Mouse (Mus musculus): ENCODE measurements around the gene Asb10. TPM values are rescaled to one million over a fixed set of nuclear protein-coding genes. Genes with fewer than 3 reads are reported as not detected.

Asb10 gene
- total RNA-seq, 2 experiments from 2014 or later = 0.49 TPM; not detected in 1

DNA sequence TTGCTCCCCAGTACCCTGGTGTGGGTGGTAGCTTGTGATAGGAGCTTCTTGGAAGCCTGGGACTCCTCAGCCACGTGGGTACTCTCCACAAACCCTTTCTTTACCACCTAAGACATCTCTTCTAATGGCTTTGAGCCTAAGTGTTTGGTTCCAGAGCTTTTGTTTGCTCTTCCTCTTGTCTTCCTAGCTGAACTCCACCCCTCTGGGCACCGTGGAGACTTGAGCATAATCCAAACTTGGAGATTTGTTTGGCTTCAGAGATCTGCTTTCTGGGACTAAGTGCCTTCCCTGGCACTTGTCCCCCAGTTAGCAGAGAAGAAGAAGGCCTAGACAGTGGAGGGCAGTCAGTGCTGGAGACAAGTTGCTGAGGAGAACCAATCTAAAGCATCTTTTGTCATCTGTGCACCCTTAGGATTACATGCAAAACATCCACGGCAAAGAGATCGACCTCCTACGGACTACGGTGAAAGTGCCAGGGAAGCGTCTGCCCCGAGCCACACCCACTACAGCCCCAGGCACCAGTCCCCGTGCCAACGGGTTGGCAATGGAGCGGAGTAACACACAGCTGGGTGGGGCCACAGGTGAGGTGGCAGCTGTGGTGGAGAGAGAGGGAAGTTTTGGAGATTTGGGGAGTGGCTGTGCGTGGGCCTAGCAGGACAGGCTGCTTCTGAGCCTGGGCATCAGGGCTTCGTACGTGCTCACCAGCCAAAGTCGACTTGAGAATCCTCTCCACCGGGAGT, 48.1 kb downstream of the Asb10 start:
- no peak for DNase-seq

DNA sequence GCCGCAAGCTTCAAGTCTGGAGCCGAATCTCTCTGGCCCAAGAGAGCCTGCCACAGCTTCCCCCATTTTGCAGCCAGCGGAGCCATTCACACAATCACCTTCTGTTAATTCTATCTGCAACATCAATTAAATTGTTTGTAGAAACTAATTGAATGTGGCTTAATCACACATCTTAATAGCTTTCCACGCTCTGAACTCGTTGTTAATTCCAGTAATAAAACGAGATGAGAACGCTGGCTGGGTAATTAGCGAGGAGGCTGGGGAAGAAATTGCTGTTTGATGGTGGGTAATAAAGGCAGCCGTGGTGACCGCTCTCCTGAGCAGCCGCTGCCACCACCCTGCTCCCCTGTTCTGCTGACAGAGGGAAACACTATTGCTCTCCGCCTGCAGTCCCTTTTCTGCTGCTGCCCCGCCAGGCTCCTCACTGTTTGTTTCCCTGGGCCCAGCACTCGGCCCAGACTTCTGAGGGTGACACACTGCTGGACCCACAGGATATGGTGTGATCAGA, 50.3 kb downstream of the Asb10 start:
- DNase-seq = no peak

DNA sequence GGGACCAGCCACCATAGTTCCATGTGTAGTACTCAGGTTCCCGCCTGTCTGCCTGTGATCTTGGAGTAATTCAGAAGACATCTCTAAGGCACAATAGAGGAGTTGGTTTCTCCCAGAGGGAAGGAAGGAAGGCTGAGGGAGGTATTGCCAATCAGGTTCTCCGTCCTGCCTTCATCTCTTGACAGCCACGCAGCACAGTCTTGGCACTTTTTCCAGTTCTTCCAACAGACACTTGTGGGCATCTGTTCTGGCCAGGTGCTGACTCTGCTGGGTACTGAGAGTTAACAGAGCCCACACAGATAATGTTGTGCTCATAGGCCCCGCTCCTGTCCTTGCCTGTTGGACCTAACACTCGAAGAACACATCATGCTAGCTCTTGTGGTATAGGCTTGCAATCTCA, 54.0 kb downstream of the Asb10 start:
- no peak for DNase-seq

DNA sequence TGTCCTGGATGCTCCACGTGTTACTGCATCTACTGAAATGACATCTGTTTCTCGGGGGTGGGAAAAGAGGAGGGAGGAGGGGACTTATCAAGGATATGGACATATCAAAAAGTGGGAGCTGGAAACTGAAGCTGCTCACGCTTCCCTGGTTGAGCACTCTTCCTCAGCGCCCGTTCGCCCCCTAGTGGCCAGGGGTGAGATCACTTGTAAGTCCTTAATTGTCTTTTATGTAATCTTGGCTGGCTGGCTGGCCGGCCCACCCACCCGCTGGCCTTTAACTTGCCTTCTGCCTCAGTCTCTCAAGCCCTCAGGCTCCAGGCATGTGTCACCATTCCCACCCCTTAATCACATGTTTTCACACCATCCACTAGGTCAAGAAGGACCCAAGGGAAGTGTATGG, 54.7 kb downstream of the Asb10 start:
- peak; percentile 89 to 92 for DNase-seq

DNA sequence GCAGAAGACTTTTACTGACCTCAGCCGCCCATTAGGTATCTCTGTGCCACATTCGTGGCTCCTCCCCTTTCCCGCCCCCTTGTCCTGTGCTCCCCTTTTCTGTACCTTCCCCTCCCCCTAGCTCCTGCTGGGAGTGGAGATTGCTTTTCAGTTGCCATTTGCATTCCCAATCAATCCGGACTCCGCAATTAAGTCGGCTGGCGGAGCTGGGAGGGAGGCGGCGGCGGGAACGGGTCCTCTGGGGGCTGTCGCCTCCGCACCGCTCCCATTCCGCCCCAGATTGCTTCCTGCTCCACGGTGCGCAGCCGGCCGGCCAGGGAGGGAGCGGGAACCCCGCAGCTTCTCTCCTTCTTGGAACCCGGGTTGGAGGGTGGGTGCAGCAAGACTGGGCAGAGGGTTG, 55.8 kb downstream of the Asb10 start:
- DNase-seq = no peak

DNA sequence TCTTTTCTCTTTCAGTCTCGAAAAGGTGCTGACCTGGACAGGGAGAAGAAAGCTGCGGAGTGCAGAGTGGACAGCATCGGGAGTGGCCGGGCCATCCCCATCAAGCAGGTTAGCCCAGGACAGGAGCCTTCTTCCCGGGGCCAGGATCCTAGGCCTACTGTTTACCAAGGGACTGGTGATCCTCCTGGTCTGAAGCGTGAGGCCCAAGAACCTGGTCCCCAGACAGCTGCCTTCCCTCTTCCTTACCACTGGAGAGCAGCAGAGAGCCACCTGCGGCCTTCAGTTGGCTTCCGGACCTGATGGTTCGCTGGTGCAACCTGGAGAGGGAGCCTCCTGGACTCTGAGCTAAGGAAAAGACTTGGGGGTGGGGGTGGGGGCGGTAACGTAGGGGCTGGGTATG, 57.5 kb downstream of the Asb10 start:
- peak; percentile 60 to 70 for DNase-seq

Other genes with a start within 250 kb of the Asb10 start
- 10 to 100 TPM; 14.4 to 14.7 TPM for gene Kcnh2, start 189.4 kb downstream of the Asb10 start, total RNA-seq (2021)
- gene Nos3, start 176.2 kb downstream of the Asb10 start, total RNA-seq (2021) = 10 to 100 TPM in 1 of 2 experiments, 1 to 10 TPM in 1; 7.1 to 14.2 TPM
- 1 to 10 TPM in 1 of 2 experiments, under 1 TPM in 1; 0.99 to 1.6 TPM for gene Atg9b, start 148.8 kb downstream of the Asb10 start, total RNA-seq (2021)
- gene Abcb8, start 147.3 kb downstream of the Asb10 start, total RNA-seq (2021) = 10 to 100 TPM; 66.8 to 76.5 TPM
- gene Asic3, start 127.6 kb downstream of the Asb10 start, total RNA-seq (2021) = under 1 TPM; 0.26 to 0.36 TPM
- 10 to 100 TPM; 36.5 to 44.0 TPM for gene Cdk5, start 117.4 kb downstream of the Asb10 start, total RNA-seq (2021)
- gene Slc4a2, start 117.1 kb downstream of the Asb10 start, total RNA-seq (2021) = 10 to 100 TPM; 44.4 to 62.2 TPM
- gene Fastk, start 95.7 kb downstream of the Asb10 start, total RNA-seq (2021) = 10 to 100 TPM; 89.8 to 91.1 TPM
- gene Tmub1, start 93.1 kb downstream of the Asb10 start, total RNA-seq (2021) = 10 to 100 TPM; 11.0 to 16.2 TPM
- 10 to 100 TPM; 83.0 to 83.1 TPM for gene Agap3, start 88.8 kb downstream of the Asb10 start, total RNA-seq (2021)
- gene Gbx1, start 13.8 kb downstream of the Asb10 start, total RNA-seq (2021) = not detected
- gene 4931409K22Rik, start 15.8 kb upstream of the Asb10 start, total RNA-seq (2021) = not detected
- gene Abcf2, start 36.5 kb upstream of the Asb10 start, total RNA-seq (2021) = 10 to 100 TPM; 69.3 to 79.2 TPM
- 10 to 100 TPM; 35.7 to 52.5 TPM for gene Chpf2, start 45.8 kb upstream of the Asb10 start, total RNA-seq (2021)
- 10 to 100 TPM; 16.0 to 17.4 TPM for gene Smarcd3, start 83.4 kb upstream of the Asb10 start, total RNA-seq (2021)
- gene Nub1, start 144.6 kb upstream of the Asb10 start, total RNA-seq (2021) = 10 to 100 TPM; 55.6 to 69.4 TPM
- 1 to 10 TPM; 1.1 to 3.3 TPM for gene Wdr86, start 189.7 kb upstream of the Asb10 start, total RNA-seq (2021)
- 1 to 10 TPM in 1 of 2 experiments, not detected in 1; 2.1 TPM for gene Crygn, start 217.0 kb upstream of the Asb10 start, total RNA-seq (2021)